Mouse (Mus musculus) kidney, postnatal 36 days (tissue): ENCODE measurements around the gene Cops7b.
"Not testable (repeated sequence)": the region's sequence is repeated elsewhere in the genome, so short reads cannot be mapped to it uniquely, and the experiment has no call there.

Source experiments
- DNase-seq, 2 experiments: peaks; one replicate each; pipeline ENCODE4 v3.0.0; 2021 to 2022; ENCODE audit warnings: mixed read lengths in 2 of 2

The Cops7b gene

GRCm38 (mm10) chr1:86582451-86583096 is at the start of gene Cops7b, which contains the start of gene Pde6d:
Cops7b (plus strand) TSS chr1:86582904.
Pde6d (minus strand) TSS chr1:86582629.
- peak; percentile 96 to 97 for DNase-seq

GRCm38 (mm10) chr1:86533411-86534130 is 49.1 kb upstream of the Cops7b start:
- DNase-seq: no peak

GRCm38 (mm10) chr1:86538383-86538782 is 44.3 kb upstream of the Cops7b start:
- peak in 1 of 2 experiments; percentile 54 for DNase-seq

GRCm38 (mm10) chr1:86539583-86539982 is 43.1 kb upstream of the Cops7b start:
- not testable (repeated sequence) for DNase-seq

- DNase-seq: no peak
These were observed 40.1 kb upstream of the Cops7b start for GRCm38 (mm10) chr1:86542584-86542983.

- DNase-seq: no peak
These were observed 35.9 kb upstream of the Cops7b start for GRCm38 (mm10) chr1:86546797-86547196.

GRCm38 (mm10) chr1:86551299-86551698 is 31.4 kb upstream of the Cops7b start:
- no peak for DNase-seq

- no peak for DNase-seq
These were observed 30.8 kb upstream of the Cops7b start for GRCm38 (mm10) chr1:86551877-86552276.

GRCm38 (mm10) chr1:86555665-86556064 is 27.0 kb upstream of the Cops7b start:
- no peak for DNase-seq

- no peak for DNase-seq
These were observed 24.8 kb upstream of the Cops7b start for GRCm38 (mm10) chr1:86557872-86558271.

- DNase-seq: no peak
These were observed 23.5 kb upstream of the Cops7b start for GRCm38 (mm10) chr1:86559232-86559631.

GRCm38 (mm10) chr1:86562663-86563062 is 20.0 kb upstream of the Cops7b start:
- no peak for DNase-seq

- no peak for DNase-seq
These were observed 14.3 kb upstream of the Cops7b start for GRCm38 (mm10) chr1:86568409-86568808.

- no peak for DNase-seq
These were observed 13.3 kb upstream of the Cops7b start for GRCm38 (mm10) chr1:86569292-86569860.

- no peak for DNase-seq
These were observed 11.3 kb upstream of the Cops7b start for GRCm38 (mm10) chr1:86571381-86571780.

- no peak for DNase-seq
These were observed 10.8 kb upstream of the Cops7b start for GRCm38 (mm10) chr1:86571941-86572340.

GRCm38 (mm10) chr1:86580426-86580825 is 2.3 kb upstream of the Cops7b start:
- no peak for DNase-seq

GRCm38 (mm10) chr1:86581692-86582450 is 833 bp upstream of the Cops7b start:
- DNase-seq: peak in 1 of 2 experiments; percentile 82

GRCm38 (mm10) chr1:86583709-86584108 is 1.0 kb downstream of the Cops7b start:
- no peak for DNase-seq

GRCm38 (mm10) chr1:86586992-86587391 is 4.3 kb downstream of the Cops7b start:
- peak; percentile 74 to 88 for DNase-seq

- no peak for DNase-seq
These were observed 11.8 kb downstream of the Cops7b start for GRCm38 (mm10) chr1:86594539-86594938.

- DNase-seq: no peak
These were observed 12.6 kb downstream of the Cops7b start for GRCm38 (mm10) chr1:86595315-86595714.

- no peak for DNase-seq
These were observed 13.8 kb downstream of the Cops7b start for GRCm38 (mm10) chr1:86596512-86596911.
